Mouse (Mus musculus): ENCODE measurements at regions not wholly inside any gene's neighbourhood (a gene's known extent, or its start where the extent isn't known, plus 50 kb on each side); places are given as distances from the start of the nearest gene placed in this dataset.

- Histone ChIP-seq H3K27me3 (replicated peaks; ENCODE audit: insufficient read depth, low read length) (no peaks in the 10 kb centered on the region), H3K9me3 (ENCODE audit: low read length) (no peaks in the 10 kb centered on the region), H3K4me2 (replicated peaks; ENCODE audit: low read depth, low read length) (no peak overlapping the region), H3K4me3 (ENCODE audit: low read depth, low read length) (no peak overlapping the region), H3K36me3 (ENCODE audit: insufficient read depth, low read length) (no peaks in the 10 kb centered on the region), H3K27ac (ENCODE audit: low read length) (no peak overlapping the region), H3K9ac (replicated peaks; ENCODE audit: low read depth) (no peak overlapping the region), H3K4me1 (ENCODE audit: insufficient read depth, low read depth, low read length) (no peaks in the 10 kb centered on the region)
- DNase-seq (ENCODE audit: low spot score) (peak; percentile 85), ATAC-seq (peak; percentile 55)
- 38% methylated on average over 5 of the region's 5 CpGs for WGBS
- TF ChIP-seq EP300 (IDR thresholded peaks at IDR 0.05) (no peak), CTCF (IDR thresholded peaks at IDR 0.05) (peak; percentile 84)
These were observed 142.0 kb upstream of the Car8 start for GRCm38 (mm10) chr4:8380711-8381338.

- WGBS, result 74% methylated on average over 6 of the region's 6 CpGs
- no peaks in the 10 kb centered on the region for H3K27me3 ChIP-seq (replicated peaks; ENCODE audit: insufficient read depth, low read length)
- H3K9ac ChIP-seq (replicated peaks; ENCODE audit: low read depth), result no peak overlapping the region
- no peaks in the 10 kb centered on the region for H3K9me3 ChIP-seq (ENCODE audit: low read length)
- no peaks in the 10 kb centered on the region for H3K36me3 ChIP-seq (ENCODE audit: insufficient read depth, low read length)
- no peaks in the 10 kb centered on the region for H3K4me1 ChIP-seq (ENCODE audit: insufficient read depth, low read depth, low read length)
- H3K27ac ChIP-seq (ENCODE audit: low read length), result no peak overlapping the region
- no peak overlapping the region for H3K4me3 ChIP-seq (ENCODE audit: low read depth, low read length)
- TF ChIP-seq CTCF (IDR thresholded peaks at IDR 0.05) (no peak), EP300 (IDR thresholded peaks at IDR 0.05) (no peak)
- H3K4me2 ChIP-seq (replicated peaks; ENCODE audit: low read depth, low read length), result no peak overlapping the region
- DNase-seq (ENCODE audit: low spot score) (no peak), ATAC-seq (no peak)
These were observed 136.1 kb upstream of the Car8 start for GRCm38 (mm10) chr4:8374737-8375489.

- no peak overlapping the region for H3K9ac ChIP-seq (replicated peaks; ENCODE audit: low read depth)
- no peak overlapping the region for H3K4me3 ChIP-seq (ENCODE audit: low read depth, low read length)
- no peaks in the 10 kb centered on the region for H3K27me3 ChIP-seq (replicated peaks; ENCODE audit: insufficient read depth, low read length)
- no peak overlapping the region for H3K4me2 ChIP-seq (replicated peaks; ENCODE audit: low read depth, low read length)
- no peak for TF ChIP-seq EP300 (IDR thresholded peaks at IDR 0.05)
- no peak for TF ChIP-seq CTCF (IDR thresholded peaks at IDR 0.05)
- DNase-seq (ENCODE audit: low spot score) (no peak), ATAC-seq (no peak)
- H3K4me1 ChIP-seq (ENCODE audit: insufficient read depth, low read depth, low read length), result no peaks in the 10 kb centered on the region
- H3K36me3 ChIP-seq (ENCODE audit: insufficient read depth, low read length), result no peaks in the 10 kb centered on the region
- H3K27ac ChIP-seq (ENCODE audit: low read length), result no peak overlapping the region
- no peaks in the 10 kb centered on the region for H3K9me3 ChIP-seq (ENCODE audit: low read length)
- WGBS, result 66% methylated on average over 3 of the region's 3 CpGs
These were observed 135.2 kb upstream of the Car8 start for GRCm38 (mm10) chr4:8374061-8374460.

- Histone ChIP-seq H3K27me3 (replicated peaks; ENCODE audit: insufficient read depth, low read length) (no peaks in the 10 kb centered on the region), H3K27ac (ENCODE audit: low read length) (no peak overlapping the region), H3K4me2 (replicated peaks; ENCODE audit: low read depth, low read length) (no peak overlapping the region), H3K9me3 (ENCODE audit: low read length) (no peaks in the 10 kb centered on the region), H3K4me1 (ENCODE audit: insufficient read depth, low read depth, low read length) (no peaks in the 10 kb centered on the region), H3K9ac (replicated peaks; ENCODE audit: low read depth) (no peak overlapping the region), H3K4me3 (ENCODE audit: low read depth, low read length) (no peak overlapping the region), H3K36me3 (ENCODE audit: insufficient read depth, low read length) (no peaks in the 10 kb centered on the region)
- TF ChIP-seq EP300 (IDR thresholded peaks at IDR 0.05), result no peak
- peak; percentile 58 for TF ChIP-seq CTCF (IDR thresholded peaks at IDR 0.05)
- 63% methylated on average over 3 of the region's 3 CpGs for WGBS
- DNase-seq (ENCODE audit: low spot score) (no peak), ATAC-seq (no peak)
These were observed 133.2 kb upstream of the Car8 start for GRCm38 (mm10) chr4:8372069-8372468.

GRCm38 (mm10) chr4:8370786-8371185, 131.9 kb upstream of the Car8 start:
- H3K9ac ChIP-seq (replicated peaks; ENCODE audit: low read depth), result no peak overlapping the region
- H3K27ac ChIP-seq (ENCODE audit: low read length), result no peak overlapping the region
- no peak for ATAC-seq
- H3K36me3 ChIP-seq (ENCODE audit: insufficient read depth, low read length), result no peaks in the 10 kb centered on the region
- H3K4me1 ChIP-seq (ENCODE audit: insufficient read depth, low read depth, low read length), result no peaks in the 10 kb centered on the region
- H3K4me2 ChIP-seq (replicated peaks; ENCODE audit: low read depth, low read length), result no peak overlapping the region
- TF ChIP-seq EP300 (IDR thresholded peaks at IDR 0.05), result no peak
- H3K4me3 ChIP-seq (ENCODE audit: low read depth, low read length), result no peak overlapping the region
- no peak for DNase-seq (ENCODE audit: low spot score)
- 49% methylated on average over 9 of the region's 9 CpGs for WGBS
- H3K9me3 ChIP-seq (ENCODE audit: low read length), result no peaks in the 10 kb centered on the region
- H3K27me3 ChIP-seq (replicated peaks; ENCODE audit: insufficient read depth, low read length), result no peaks in the 10 kb centered on the region

- H3K4me3 ChIP-seq (ENCODE audit: low read depth, low read length), result no peak overlapping the region
- ATAC-seq (peak; percentile 58; the same call in 1 of the 2 replicates), DNase-seq (ENCODE audit: low spot score) (peak; percentile 90)
- H3K9me3 ChIP-seq (ENCODE audit: low read length), result no peaks in the 10 kb centered on the region
- no peak overlapping the region for H3K27ac ChIP-seq (ENCODE audit: low read length)
- no peaks in the 10 kb centered on the region for H3K4me1 ChIP-seq (ENCODE audit: insufficient read depth, low read depth, low read length)
- H3K27me3 ChIP-seq (replicated peaks; ENCODE audit: insufficient read depth, low read length), result no peaks in the 10 kb centered on the region
- no peaks in the 10 kb centered on the region for H3K36me3 ChIP-seq (ENCODE audit: insufficient read depth, low read length)
- H3K4me2 ChIP-seq (replicated peaks; ENCODE audit: low read depth, low read length), result no peak overlapping the region
- 59% methylated on average over 13 of the region's 13 CpGs for WGBS
- peak; percentile 41; the same call in 1 of the 2 replicates for TF ChIP-seq EP300 (IDR thresholded peaks at IDR 0.05)
- peak; percentile 83 for TF ChIP-seq CTCF (IDR thresholded peaks at IDR 0.05)
- H3K9ac ChIP-seq (replicated peaks; ENCODE audit: low read depth), result no peak overlapping the region
These were observed 128.8 kb upstream of the Car8 start for GRCm38 (mm10) chr4:8367487-8368276.
